Mouse (Mus musculus) embryo, embryonic 10.5 days (tissue): Measurements from ENCODE around the gene Gm13304.
"Not testable (repeated sequence)": the region's sequence is repeated elsewhere in the genome, so short reads cannot be mapped to it uniquely, and the experiment has no call there.

Experiments
- DNase-seq: peaks from one replicate; pipeline ENCODE4 v3.0.0-alpha.2; 2015; ENCODE audit warnings: low spot score

The Gm13304 gene

DNA sequence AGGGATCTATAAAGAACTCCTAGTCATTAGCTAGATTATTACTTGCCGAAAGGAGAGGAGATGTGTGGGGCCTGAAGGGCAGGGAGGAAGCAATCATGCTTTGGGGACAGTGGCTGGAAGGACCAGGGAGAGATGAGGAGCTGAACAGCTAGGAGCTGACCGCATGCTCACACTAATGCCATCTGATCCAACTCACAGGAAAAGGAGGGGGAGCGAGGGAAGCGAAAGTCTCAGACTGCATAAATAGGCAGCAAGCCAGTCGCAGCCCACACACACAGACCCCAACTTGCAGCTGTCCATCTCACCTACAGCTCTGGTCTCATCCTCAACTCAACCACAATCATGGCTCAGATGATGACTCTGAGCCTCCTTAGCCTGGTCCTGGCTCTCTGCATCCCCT, at the start of gene Gm13304:
Gene Gm13304, plus strand, starts transcription at position 301 of the 400 bp plus-strand sequence.
- not testable (repeated sequence) for DNase-seq

- DNase-seq: not testable (repeated sequence)
These were observed 23.7 kb upstream of the Gm13304 start, which contains the start of gene Gm3893 for GRCm38 (mm10) chr4:42090907-42091306. TSS of gene Gm3893 (plus strand) at chr4:42091207.

GRCm38 (mm10) chr4:42153136-42153535, 38.5 kb downstream of the Gm13304 start, which contains the start of gene Gm13306:
TSS of gene Gm13306 (plus strand) at chr4:42153436.
- DNase-seq: not testable (repeated sequence)
